Mouse (Mus musculus) liver, embryonic 14.5 days (tissue): ENCODE measurements around the gene Hsd17b6. TPM values are rescaled to one million over a fixed set of nuclear protein-coding genes. Genes with fewer than 3 reads are reported as not detected.

Experiments
- ATAC-seq: fragments of 200-750 bp; cut with Nextera tagmentation; 2 replicates; pipeline ENCODE4 v1.8.0; 2017; ENCODE audit warnings: moderate number of reproducible peaks, mild to moderate bottlenecking, moderate library complexity; ENCODE audit not compliant: insufficient read depth
- DNase-seq, 3 experiments: peaks; one replicate each; pipeline ENCODE4 v3.0.0-alpha.2; 2012 to 2013; ENCODE audit warnings: low read depth in 3 of 3, low spot score in 3 of 3
- H3K27ac ChIP-seq: fragments of 300-500 bp; sonication (generic); 2 replicates; pipeline ENCODE4 v1.5.1; 2014; ENCODE audit warnings: moderate library complexity, mild to moderate bottlenecking, control low read depth, inconsistent platforms
- H3K27me3 ChIP-seq: fragments of 300-500 bp; sonication (generic); 2 replicates; pipeline ENCODE4 v1.6.1; 2014; ENCODE audit warnings: mild to moderate bottlenecking, low read length, moderate library complexity; ENCODE audit not compliant: control insufficient read depth, insufficient read depth
- H3K36me3 ChIP-seq: fragments of 300-500 bp; sonication (generic); replicated peaks from 2 replicates; pipeline ENCODE4 v1.6.1; 2014; ENCODE audit warnings: low read depth; ENCODE audit not compliant: control insufficient read depth, insufficient read depth
- H3K4me1 ChIP-seq, 2 experiments: fragments of 200-500 bp in 1 of 2; fragments of 300-500 bp in 1 of 2; sonication (generic) in 1 of 2; replicated peaks; 2 replicates each; pipeline ENCODE4 v1.6.1; 2012 to 2014; ENCODE audit warnings: antibody characterized with exemption in 1 of 2, inconsistent platforms in 1 of 2, low read length in 1 of 2; ENCODE audit not compliant: control insufficient read depth in 2 of 2, insufficient read depth in 2 of 2
- H3K4me2 ChIP-seq: fragments of 300-500 bp; sonication (generic); 2 replicates; pipeline ENCODE4 v1.6.1; 2014; ENCODE audit warnings: low read depth, mild to moderate bottlenecking, control low read depth, moderate library complexity
- H3K4me3 ChIP-seq, 2 experiments: fragments of 200-500 bp in 1 of 2; fragments of 300-500 bp in 1 of 2; sonication (generic) in 1 of 2; 2 replicates each; pipeline ENCODE4 v1.5.1; 2012 to 2014; ENCODE audit warnings: low read depth in 2 of 2, low read length in 2 of 2, mild to moderate bottlenecking in 2 of 2, control low read depth in 1 of 2, inconsistent platforms in 1 of 2, moderate library complexity in 1 of 2; ENCODE audit not compliant: insufficient read depth in 1 of 2
- H3K9ac ChIP-seq: fragments of 300-500 bp; sonication (generic); replicated peaks from 2 replicates; pipeline ENCODE4 v1.6.1; 2014; ENCODE audit warnings: mild to moderate bottlenecking, control low read depth, moderate library complexity
- H3K9me3 ChIP-seq: fragments of 300-500 bp; sonication (generic); 2 replicates; pipeline ENCODE4 v1.6.1; 2016; ENCODE audit warnings: low read length, mixed read lengths; ENCODE audit not compliant: control insufficient read depth
- CTCF ChIP-seq: IDR thresholded peaks from 2 replicates; pipeline ENCODE4 v1.5.1; 2016; ENCODE audit warnings: antibody characterized with exemption, low read depth, control low read depth
- EP300 ChIP-seq: IDR thresholded peaks from 2 replicates; pipeline ENCODE4 v1.6.1; 2016; ENCODE audit warnings: antibody characterized with exemption, low read depth
- WGBS: fragments of 180-500 bp; shearing (Covaris S2); extraction: QIAGEN DNeasy Blood & Tissue Kit; methylation state at CpG from one replicate; pipeline ENCODE4 v1.1.7; 2014; ENCODE audit not compliant: insufficient replicate concordance; 5-methylcytosine and 5-hydroxymethylcytosine counted together
- polyA plus RNA-seq, 2 experiments: library from polyadenylated mRNA; depleted of rRNA in 1 of 2; stranded (reverse) in 1 of 2; unstranded in 1 of 2; fragments of >200 nt; fragmentation: Nextera tagmentation in 1 of 2; extraction: Ambion mirVana in 1 of 2; gene quantifications; 2 replicates each; pipeline versions ENCODE4 v1.2.1 to v1.2.3; 2012 to 2014

Gene Hsd17b6
- polyA plus RNA-seq, 2 experiments, result not detected

DNA sequence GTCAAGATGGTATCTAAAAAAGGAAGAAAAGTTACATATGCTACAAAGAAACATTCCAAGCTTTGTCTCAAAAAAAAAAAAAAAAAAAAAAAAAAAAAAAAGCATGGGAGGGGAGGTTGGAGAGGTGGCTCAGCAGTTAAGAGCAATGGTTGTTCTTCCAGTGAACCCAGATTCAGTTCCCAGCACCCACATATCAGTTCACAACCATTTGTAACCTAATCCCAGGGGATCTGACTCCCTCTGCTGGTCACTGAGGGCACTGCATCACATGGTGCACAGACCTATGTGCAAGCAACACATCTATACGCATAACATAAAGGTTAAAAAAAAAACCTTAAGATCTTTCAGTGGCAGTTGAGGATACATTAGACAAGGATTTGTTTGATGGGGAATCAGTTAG, 9.2 kb downstream of the Hsd17b6 start:
- Histone ChIP-seq H3K9ac (no peak overlapping the region), H3K27ac (no peak overlapping the region), H3K9me3 (no peaks in the 10 kb centered on the region), H3K4me1 (no peaks in the 10 kb centered on the region), H3K4me2 (no peak overlapping the region), H3K27me3 (no peaks in the 10 kb centered on the region), H3K36me3 (no peaks in the 10 kb centered on the region), H3K4me3 (no peak overlapping the region)
- TF ChIP-seq CTCF (peak; percentile 71), EP300 (no peak)
- WGBS, result 83% methylated on average over 1 of the region's 1 CpGs
- DNase-seq, result no peak
- no peak for ATAC-seq

DNA sequence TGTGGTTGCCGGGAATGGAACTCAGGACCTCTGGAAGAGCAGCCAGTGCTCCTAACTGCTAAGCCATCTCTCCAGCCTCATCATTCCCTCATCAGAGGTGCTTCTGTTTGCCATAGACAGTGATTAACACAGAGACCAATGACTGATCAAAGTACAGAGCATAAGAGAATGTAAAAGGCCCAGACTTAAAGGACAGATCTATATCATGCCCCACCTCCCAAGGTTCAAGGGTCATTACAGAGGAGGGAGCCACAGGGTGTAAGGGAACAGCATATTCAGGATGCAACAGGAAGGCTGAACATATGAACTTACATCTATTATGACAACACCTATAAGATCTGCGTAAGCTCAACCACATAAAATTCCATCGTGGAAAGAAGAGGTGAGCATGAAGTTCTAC, 10.7 kb downstream of the Hsd17b6 start:
- DNase-seq, result no peak
- Histone ChIP-seq H3K9ac (no peak overlapping the region), H3K4me3 (no peak overlapping the region), H3K4me2 (no peak overlapping the region), H3K4me1 (no peaks in the 10 kb centered on the region), H3K36me3 (no peaks in the 10 kb centered on the region), H3K9me3 (no peaks in the 10 kb centered on the region), H3K27ac (no peak overlapping the region), H3K27me3 (no peaks in the 10 kb centered on the region)
- TF ChIP-seq EP300 (no peak), CTCF (no peak)
- 75% methylated on average over 3 of the region's 3 CpGs for WGBS
- ATAC-seq, result no peak

DNA sequence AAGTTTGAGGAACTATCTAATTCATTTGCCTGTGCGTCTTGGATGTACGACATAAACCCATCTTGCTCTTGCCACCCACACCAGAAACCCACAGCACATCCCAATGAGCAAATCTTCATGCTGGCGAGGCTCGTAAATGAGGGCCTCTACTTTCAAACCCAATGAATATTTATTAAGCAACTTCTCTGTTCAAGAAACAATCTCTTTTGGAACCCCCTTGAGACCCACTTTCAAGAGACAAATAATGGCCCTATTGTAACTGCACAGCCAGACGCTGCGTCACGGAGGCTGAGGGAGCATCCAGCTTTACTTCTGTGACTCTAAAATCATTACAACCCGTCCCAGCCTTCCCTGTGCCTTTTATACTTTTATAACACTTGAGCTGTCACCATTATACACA, 21.8 kb downstream of the Hsd17b6 start:
- Histone ChIP-seq H3K9ac (no peak overlapping the region), H3K27ac (no peak overlapping the region), H3K9me3 (no peaks in the 10 kb centered on the region), H3K36me3 (no peaks in the 10 kb centered on the region), H3K4me3 (no peak overlapping the region), H3K4me2 (no peak overlapping the region), H3K4me1 (no peaks in the 10 kb centered on the region), H3K27me3 (no peaks in the 10 kb centered on the region)
- ATAC-seq (no peak), DNase-seq (no peak)
- WGBS, result 65% methylated on average over 8 of the region's 8 CpGs
- TF ChIP-seq EP300, result no peak

DNA sequence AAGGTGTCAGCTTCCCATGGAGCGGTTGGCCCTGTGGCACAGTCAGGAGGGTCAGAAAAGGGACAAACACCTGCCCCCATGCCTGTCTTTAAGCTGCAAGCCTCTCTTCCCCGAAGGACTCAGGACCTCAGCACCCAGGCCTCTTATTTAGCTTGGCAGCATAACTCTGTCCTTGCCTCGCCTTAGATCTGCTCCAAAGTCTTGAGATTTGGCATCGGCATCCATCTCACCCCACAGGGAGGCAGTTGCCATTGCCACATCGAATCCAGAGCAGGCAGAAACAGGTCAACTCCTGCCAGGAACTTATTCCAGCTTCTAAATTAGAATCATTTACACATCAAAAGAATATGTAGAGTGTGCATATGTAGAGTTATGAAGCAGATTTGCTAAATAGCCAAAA, 22.8 kb downstream of the Hsd17b6 start:
- WGBS, result 64% methylated on average over 5 of the region's 5 CpGs
- DNase-seq, result no peak
- Histone ChIP-seq H3K4me3 (no peak overlapping the region), H3K27me3 (no peaks in the 10 kb centered on the region), H3K4me1 (no peaks in the 10 kb centered on the region), H3K4me2 (no peak overlapping the region), H3K27ac (no peak overlapping the region), H3K9ac (no peak overlapping the region), H3K36me3 (no peaks in the 10 kb centered on the region), H3K9me3 (no peaks in the 10 kb centered on the region)
- ATAC-seq, result no peak
- TF ChIP-seq EP300 (no peak), CTCF (no peak)

DNA sequence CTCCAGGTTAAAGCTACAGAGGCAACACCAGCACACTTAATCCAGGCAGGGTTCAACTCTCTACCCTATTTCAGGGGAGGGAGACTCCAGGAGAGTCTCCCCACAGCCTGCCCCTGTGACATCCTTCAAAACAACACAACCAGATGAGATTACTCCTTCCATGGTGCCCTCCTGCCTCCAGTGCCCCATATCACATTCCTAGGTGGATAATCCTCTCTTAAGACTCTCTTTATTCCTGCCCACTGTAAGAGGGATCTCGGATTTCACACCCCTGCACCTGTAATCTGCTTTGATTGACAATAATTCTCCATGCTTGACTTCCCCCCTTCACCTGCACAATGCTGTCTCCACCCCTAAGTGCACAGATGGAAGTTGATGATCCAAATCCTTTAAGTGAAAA, 31.9 kb downstream of the Hsd17b6 start:
- Histone ChIP-seq H3K36me3 (no peaks in the 10 kb centered on the region), H3K9me3 (no peaks in the 10 kb centered on the region), H3K4me3 (no peak overlapping the region), H3K27me3 (no peaks in the 10 kb centered on the region), H3K4me1 (peaks cover 0 to under 1% of the 10 kb centered on the region in 2 experiments; a peak in 2 of 4 replicates), H3K27ac (no peak overlapping the region), H3K9ac (no peak overlapping the region), H3K4me2 (no peak overlapping the region)
- DNase-seq (no peak), ATAC-seq (no peak)
- 12% methylated on average over 1 of the region's 1 CpGs for WGBS
- TF ChIP-seq CTCF, result no peak
- no peak for TF ChIP-seq EP300

- no peaks in the 10 kb centered on the region for H3K27me3 ChIP-seq
- H3K27ac ChIP-seq, result no peak overlapping the region
- 51% methylated on average over 3 of the region's 3 CpGs for WGBS
- no peak for ATAC-seq
- TF ChIP-seq CTCF (no peak), EP300 (no peak)
- H3K4me3 ChIP-seq, result no peak overlapping the region
- H3K4me1 ChIP-seq, result peaks cover 0 to 10% of the 10 kb centered on the region in 2 experiments; a peak in 3 of 4 replicates
- no peak overlapping the region for H3K4me2 ChIP-seq
- no peak overlapping the region for H3K9ac ChIP-seq
- no peak for DNase-seq
- H3K9me3 ChIP-seq, result no peaks in the 10 kb centered on the region
- H3K36me3 ChIP-seq, result no peaks in the 10 kb centered on the region
Observed at GRCm38 (mm10) chr10:127974062-127974461, 33.3 kb downstream of the Hsd17b6 start.
